Mouse (Mus musculus): Measurements from ENCODE around the gene Syn3.

- TF ChIP-seq CTCF (IDR thresholded peaks at IDR 0.05; ENCODE audit: borderline replicate concordance, control insufficient read depth, extremely low read depth, insufficient read depth, low read length, poor library complexity) (no peak), POLR2A (IDR thresholded peaks at IDR 0.05; ENCODE audit: control insufficient read depth, extremely low read depth, insufficient read depth, low read length, poor library complexity) (no peak)
These were observed 286.6 kb downstream of the Syn3 start for GRCm38 (mm10) chr10:86212062-86212461.

Measured in thymus, adult 2 months (tissue).